Mouse (Mus musculus): ENCODE results near the gene Eif3b. TPM values are rescaled to one million over a fixed set of nuclear protein-coding genes. Genes with fewer than 3 reads are reported as not detected.
A peak's percentile ranks its signal among the peaks of the same experiment; 100 is the strongest.

The Eif3b gene
- polyA plus RNA-seq, 1 experiment = 220 TPM

GRCm38 (mm10) chr5:140387816-140388510 is 31.2 kb upstream of the Eif3b start:
- TF ChIP-seq REST (IDR thresholded peaks at IDR 0.05; ENCODE audit: insufficient read depth, insufficient read length) (no peak), E2F4 (IDR thresholded peaks at IDR 0.05; ENCODE audit: insufficient read depth) (no peak), CEBPB (IDR thresholded peaks at IDR 0.05; ENCODE audit: insufficient read depth, poor library complexity, severe bottlenecking) (no peak), MAX (IDR thresholded peaks at IDR 0.05; ENCODE audit: low read depth) (no peak), POLR2A (IDR thresholded peaks at IDR 0.05; ENCODE audit: insufficient read length, low read depth) (no peak), USF1 (IDR thresholded peaks at IDR 0.05; ENCODE audit: low read depth) (no peak), TCF3 (IDR thresholded peaks at IDR 0.05; ENCODE audit: insufficient read length, low read depth) (no peak), MYOG (IDR thresholded peaks at IDR 0.05; ENCODE audit: control insufficient read depth in 1 of 3, insufficient read depth in 1 of 3, insufficient read length in 2 of 3, low read depth in 2 of 3) (no peak), POLR2AphosphoS2 (IDR thresholded peaks at IDR 0.05; ENCODE audit: insufficient read length, low read depth) (no peak), TCF12 (IDR thresholded peaks at IDR 0.05; ENCODE audit: insufficient read depth, poor library complexity, severe bottlenecking) (no peak), MYOD1 (IDR thresholded peaks at IDR 0.05; ENCODE audit: control insufficient read depth in 1 of 3, insufficient read length in 2 of 3, low read depth in 2 of 3) (no peak), SRF (IDR thresholded peaks at IDR 0.05; ENCODE audit: control insufficient read depth, insufficient read length, low read depth) (no peak)

GRCm38 (mm10) chr5:140388588-140389576 is 30.2 kb upstream of the Eif3b start, which contains the start of gene Snx8:
Snx8 (minus strand) TSS chr5:140389262.
- no peaks in the 10 kb centered on the region for H3K27me3 ChIP-seq (ENCODE audit: control insufficient read depth, insufficient read depth, insufficient read length)
- no peaks in the 10 kb centered on the region for H3K36me3 ChIP-seq (ENCODE audit: control insufficient read depth, insufficient read depth)
- H3K4me2 ChIP-seq (ENCODE audit: low read depth) = peak within 1 kb of the TSS; percentile 88
- TF ChIP-seq USF1 (IDR thresholded peaks at IDR 0.05; ENCODE audit: low read depth) (peak; percentile 73), POLR2AphosphoS2 (IDR thresholded peaks at IDR 0.05; ENCODE audit: insufficient read length, low read depth) (peak; percentile 93), TCF3 (IDR thresholded peaks at IDR 0.05; ENCODE audit: insufficient read length, low read depth) (no peak), MYOD1 (IDR thresholded peaks at IDR 0.05; ENCODE audit: control insufficient read depth in 1 of 3, insufficient read length in 2 of 3, low read depth in 2 of 3) (peak in 2 of 3 experiments; percentile 75 to 93), POLR2A (IDR thresholded peaks at IDR 0.05; ENCODE audit: insufficient read length, low read depth) (peak; percentile 98), REST (IDR thresholded peaks at IDR 0.05; ENCODE audit: insufficient read depth, insufficient read length) (no peak), E2F4 (IDR thresholded peaks at IDR 0.05; ENCODE audit: insufficient read depth) (no peak), MYOG (IDR thresholded peaks at IDR 0.05; ENCODE audit: control insufficient read depth in 1 of 3, insufficient read depth in 1 of 3, insufficient read length in 2 of 3, low read depth in 2 of 3) (peak in 2 of 3 experiments; percentile 85 to 87), TCF12 (IDR thresholded peaks at IDR 0.05; ENCODE audit: insufficient read depth, poor library complexity, severe bottlenecking) (no peak), SRF (IDR thresholded peaks at IDR 0.05; ENCODE audit: control insufficient read depth, insufficient read length, low read depth) (peak; percentile 71)
- H3K79me2 ChIP-seq (ENCODE audit: control insufficient read depth, insufficient read depth) = peaks cover 42% of the 10 kb centered on the region
- H3ac ChIP-seq (ENCODE audit: control insufficient read depth, insufficient read length) = peak within 1 kb of the TSS; percentile 17
- H3K4me3 ChIP-seq = peak within 1 kb of the TSS; percentile 67

More at GRCm38 (mm10) chr5:140387816-140388510, 31.2 kb upstream of the Eif3b start:
- Histone ChIP-seq H3K36me3 (ENCODE audit: control insufficient read depth, insufficient read depth) (no peaks in the 10 kb centered on the region), H3K27me3 (ENCODE audit: control insufficient read depth, insufficient read depth, insufficient read length) (no peaks in the 10 kb centered on the region), H3K79me2 (ENCODE audit: control insufficient read depth, insufficient read depth) (peaks cover 45% of the 10 kb centered on the region), H3K4me3 (peak overlapping the region; percentile 67), H3K4me2 (ENCODE audit: low read depth) (peak overlapping the region; percentile 88), H3ac (ENCODE audit: control insufficient read depth, insufficient read length) (peak overlapping the region; percentile 17)

GRCm38 (mm10) chr5:140389647-140390046 is 29.5 kb upstream of the Eif3b start:
- TF ChIP-seq MAX (IDR thresholded peaks at IDR 0.05; ENCODE audit: low read depth) = no peak
- no peak for TF ChIP-seq REST (IDR thresholded peaks at IDR 0.05; ENCODE audit: insufficient read depth, insufficient read length)
- no peak for TF ChIP-seq MYOD1 (IDR thresholded peaks at IDR 0.05; ENCODE audit: control insufficient read depth in 1 of 3, insufficient read length in 2 of 3, low read depth in 2 of 3)
- no peak for TF ChIP-seq TCF12 (IDR thresholded peaks at IDR 0.05; ENCODE audit: insufficient read depth, poor library complexity, severe bottlenecking)
- no peak for TF ChIP-seq POLR2AphosphoS2 (IDR thresholded peaks at IDR 0.05; ENCODE audit: insufficient read length, low read depth)
- no peak for TF ChIP-seq E2F4 (IDR thresholded peaks at IDR 0.05; ENCODE audit: insufficient read depth)
- no peak for TF ChIP-seq TCF3 (IDR thresholded peaks at IDR 0.05; ENCODE audit: insufficient read length, low read depth)
- no peak for TF ChIP-seq USF1 (IDR thresholded peaks at IDR 0.05; ENCODE audit: low read depth)
- TF ChIP-seq SRF (IDR thresholded peaks at IDR 0.05; ENCODE audit: control insufficient read depth, insufficient read length, low read depth) = no peak
- no peak for TF ChIP-seq CEBPB (IDR thresholded peaks at IDR 0.05; ENCODE audit: insufficient read depth, poor library complexity, severe bottlenecking)
- no peak for TF ChIP-seq POLR2A (IDR thresholded peaks at IDR 0.05; ENCODE audit: insufficient read length, low read depth)
- no peak for TF ChIP-seq MYOG (IDR thresholded peaks at IDR 0.05; ENCODE audit: control insufficient read depth in 1 of 3, insufficient read depth in 1 of 3, insufficient read length in 2 of 3, low read depth in 2 of 3)
- H3K4me3 ChIP-seq = peak overlapping the region; percentile 67
- peak overlapping the region; percentile 79 for H3K4me2 ChIP-seq (ENCODE audit: low read depth)
- peaks cover 38% of the 10 kb centered on the region for H3K79me2 ChIP-seq (ENCODE audit: control insufficient read depth, insufficient read depth)
- peak overlapping the region; percentile 17 for H3ac ChIP-seq (ENCODE audit: control insufficient read depth, insufficient read length)
- H3K36me3 ChIP-seq (ENCODE audit: control insufficient read depth, insufficient read depth) = no peaks in the 10 kb centered on the region
- H3K27me3 ChIP-seq (ENCODE audit: control insufficient read depth, insufficient read depth, insufficient read length) = no peaks in the 10 kb centered on the region

- no peak overlapping the region for H3K4me3 ChIP-seq
- no peak overlapping the region for H3K4me2 ChIP-seq (ENCODE audit: low read depth)
- no peaks in the 10 kb centered on the region for H3K27me3 ChIP-seq (ENCODE audit: control insufficient read depth, insufficient read depth, insufficient read length)
- TF ChIP-seq E2F4 (IDR thresholded peaks at IDR 0.05; ENCODE audit: insufficient read depth) = no peak
- no peak for TF ChIP-seq POLR2A (IDR thresholded peaks at IDR 0.05; ENCODE audit: insufficient read length, low read depth)
- no peak for TF ChIP-seq SRF (IDR thresholded peaks at IDR 0.05; ENCODE audit: control insufficient read depth, insufficient read length, low read depth)
- no peak for TF ChIP-seq CEBPB (IDR thresholded peaks at IDR 0.05; ENCODE audit: insufficient read depth, poor library complexity, severe bottlenecking)
- peaks cover 24% of the 10 kb centered on the region for H3K79me2 ChIP-seq (ENCODE audit: control insufficient read depth, insufficient read depth)
- H3K36me3 ChIP-seq (ENCODE audit: control insufficient read depth, insufficient read depth) = no peaks in the 10 kb centered on the region
- H3ac ChIP-seq (ENCODE audit: control insufficient read depth, insufficient read length) = no peak overlapping the region
These were observed 27.7 kb upstream of the Eif3b start for GRCm38 (mm10) chr5:140391435-140391834.

Measured in myocyte (in vitro differentiated cells).